Mouse (Mus musculus) frontal cortex, postnatal 25 days (tissue): ENCODE results near the gene Fam3a.
A peak's percentile ranks its signal among the peaks of the same experiment; 100 is the strongest.
"Not testable (repeated sequence)": the region's sequence is repeated elsewhere in the genome, so short reads cannot be mapped to it uniquely, and the experiment has no call there.

ENCODE experiments used
- DNase-seq, 2 experiments: peaks; one replicate each; pipeline ENCODE4 v3.0.0; 2022; ENCODE audit warnings: low spot score in 2 of 2

Gene Fam3a

GRCm38 (mm10) chrX:74392535-74393443 is at the start of gene Fam3a, which contains the start of gene Ikbkg:
Fam3a (minus strand) TSS chrX:74393272.
Ikbkg (plus strand) TSS chrX:74393290.
- peak; percentile 42 to 61 for DNase-seq

GRCm38 (mm10) chrX:74429290-74429821 is 36.3 kb upstream of the Fam3a start:
- DNase-seq: peak; percentile 33 to 55

GRCm38 (mm10) chrX:74428826-74429276 is 35.8 kb upstream of the Fam3a start, which contains the start of gene G6pdx:
G6pdx (minus strand) TSS chrX:74429194.
- DNase-seq: peak; percentile 65 to 76

GRCm38 (mm10) chrX:74428146-74428825 is 35.2 kb upstream of the Fam3a start:
- peak in 1 of 2 experiments; percentile 5 for DNase-seq

- no peak for DNase-seq
Measured at GRCm38 (mm10) chrX:74427116-74427515, 34.0 kb upstream of the Fam3a start.

- no peak for DNase-seq
Measured at GRCm38 (mm10) chrX:74426256-74426655, 33.2 kb upstream of the Fam3a start.

GRCm38 (mm10) chrX:74425195-74425594 is 32.1 kb upstream of the Fam3a start:
- no peak for DNase-seq

- DNase-seq: no peak
Measured at GRCm38 (mm10) chrX:74424443-74424842, 31.4 kb upstream of the Fam3a start.

GRCm38 (mm10) chrX:74413377-74413776 is 20.3 kb upstream of the Fam3a start:
- peak; percentile 13 to 56 for DNase-seq

GRCm38 (mm10) chrX:74408340-74408739 is 15.3 kb upstream of the Fam3a start:
- DNase-seq: no peak

- no peak for DNase-seq
Measured at GRCm38 (mm10) chrX:74400136-74400535, 7.1 kb upstream of the Fam3a start.

GRCm38 (mm10) chrX:74388153-74388552 is 4.9 kb downstream of the Fam3a start:
- DNase-seq: no peak

GRCm38 (mm10) chrX:74384451-74384850 is 8.6 kb downstream of the Fam3a start:
- DNase-seq: no peak

- DNase-seq: peak; percentile 38 to 79
Measured at GRCm38 (mm10) chrX:74372888-74373549, 20.1 kb downstream of the Fam3a start, which contains the start of the genes Ubl4a and Slc10a3. Ubl4a (minus strand) TSS chrX:74373218. Slc10a3 (minus strand) TSS chrX:74373349.

GRCm38 (mm10) chrX:74368209-74368909 is 24.7 kb downstream of the Fam3a start:
- peak; percentile 25 to 38 for DNase-seq

- DNase-seq: no peak
Measured at GRCm38 (mm10) chrX:74367512-74367911, 25.6 kb downstream of the Fam3a start.

GRCm38 (mm10) chrX:74359171-74359570 is 33.9 kb downstream of the Fam3a start:
- no peak for DNase-seq

- DNase-seq: not testable (repeated sequence)
Measured at GRCm38 (mm10) chrX:74357069-74357468, 36.0 kb downstream of the Fam3a start.

GRCm38 (mm10) chrX:74353467-74353770 is 39.7 kb downstream of the Fam3a start, which contains the start of gene Lage3:
Lage3 (minus strand) TSS chrX:74353618.
- DNase-seq: peak; percentile 43 to 65

GRCm38 (mm10) chrX:74352645-74353466 is 40.2 kb downstream of the Fam3a start:
- no peak for DNase-seq
